Comparison of ENCODE assay signal across 10 mouse cellular contexts in the genomic region with DNA sequence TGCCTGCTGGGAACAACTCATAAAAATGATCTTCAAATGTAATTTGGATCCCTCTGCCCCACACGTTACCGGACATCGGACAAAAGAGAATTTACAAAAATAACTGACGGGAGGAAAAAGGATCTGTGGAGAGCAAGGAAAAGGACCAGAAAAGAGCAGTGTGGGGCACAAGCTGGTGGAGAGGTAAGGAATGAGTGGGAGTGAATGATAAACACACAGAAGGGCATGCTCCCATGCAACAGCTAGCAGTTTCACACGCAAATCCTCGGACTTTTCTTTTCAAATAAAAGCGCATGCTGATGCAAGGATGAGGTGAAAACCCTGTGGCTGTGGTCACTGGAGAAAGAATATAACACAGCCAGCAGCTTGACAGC.
DNase-seq lines count a peak whose midpoint lies in the region; ATAC-seq and TF ChIP-seq lines count a peak whose summit lies in the region.
"Had no signal": no experiment of that assay in that cellular context is flagged by ENCODE, and none has a peak within 500 bp of the region (broad histone marks: within the 10 kb centered on the region; RNA-seq: fewer than 3 reads in every experiment).

No protein-coding gene starts in this region.

- TF ChIP-seq POLR2A in cerebellum, adult 2 months (IDR thresholded peaks at IDR 0.05; ENCODE audit: borderline replicate concordance, insufficient read depth, low read length), result no peak

- peaks cover 23% of the 10 kb centered on the region for H3K4me1 ChIP-seq in cerebellum, adult 2 months (ENCODE audit: control insufficient read depth, insufficient read depth, low read length)
- H3K4me1 ChIP-seq in embryonic facial prominence, embryonic 14.5 days (ENCODE audit: control insufficient read depth, insufficient read depth, low read length), result peaks cover 41% of the 10 kb centered on the region
- H3K4me1 ChIP-seq in hindbrain, embryonic 13.5 days (replicated peaks), result peaks cover 42% of the 10 kb centered on the region
- peaks cover 26% of the 10 kb centered on the region for H3K4me1 ChIP-seq in midbrain, embryonic 13.5 days (replicated peaks)
- 0 out of 2 replicates have a peak, but pooled peaks cover 2% of the 10 kb centered on the region for H3K4me1 ChIP-seq in intestine, embryonic 15.5 days (replicated peaks)
- H3K4me1 ChIP-seq: liver, embryonic 12.5 days had no signal

- no peak for TF ChIP-seq CTCF in cerebellum, adult 2 months (IDR thresholded peaks at IDR 0.05; ENCODE audit: borderline replicate concordance, insufficient read depth, low read depth, low read length)

- peak overlapping the region; percentile 23 for H3K27ac ChIP-seq in cerebellum, adult 2 months (ENCODE audit: insufficient read depth, low read length)
- H3K27ac ChIP-seq in embryonic facial prominence, embryonic 14.5 days (replicated peaks; ENCODE audit: low read depth, low read length), result 0 out of 2 replicates have a peak overlapping the region, but pooled peaks have one; percentile 36
- peak overlapping the region; percentile 75 for H3K27ac ChIP-seq in hindbrain, embryonic 13.5 days
- H3K27ac ChIP-seq in midbrain, embryonic 13.5 days, result peak overlapping the region; percentile 57
- no peak overlapping the region for H3K27ac ChIP-seq in intestine, embryonic 15.5 days
- H3K27ac ChIP-seq: liver, embryonic 12.5 days had no signal

- no peaks in the 10 kb centered on the region for H3K27me3 ChIP-seq in cerebellum, adult 2 months (ENCODE audit: control insufficient read depth, insufficient read depth, low read length)
- H3K27me3 ChIP-seq in embryonic facial prominence, embryonic 14.5 days (replicated peaks; ENCODE audit: control insufficient read depth, insufficient read depth, low read length), result no peaks in the 10 kb centered on the region
- H3K27me3 ChIP-seq in hindbrain, embryonic 13.5 days, result no peaks in the 10 kb centered on the region
- no peaks in the 10 kb centered on the region for H3K27me3 ChIP-seq in midbrain, embryonic 13.5 days
- no peaks in the 10 kb centered on the region for H3K27me3 ChIP-seq in intestine, embryonic 15.5 days (replicated peaks)
- H3K27me3 ChIP-seq: liver, embryonic 12.5 days had no signal

- WGBS in cerebellum, adult 2 months, result 7% methylated on average over 7 of the region's 7 CpGs
- WGBS in embryonic facial prominence, embryonic 14.5 days, result 49% methylated on average over 7 of the region's 7 CpGs
- 30% methylated on average over 7 of the region's 7 CpGs for WGBS in hindbrain, embryonic 13.5 days
- WGBS in midbrain, embryonic 13.5 days, result 29% methylated on average over 7 of the region's 7 CpGs
- 66% methylated on average over 7 of the region's 7 CpGs for WGBS in intestine, embryonic 15.5 days

- ATAC-seq in embryonic facial prominence, embryonic 14.5 days (ENCODE audit: low read depth), result no peak
- ATAC-seq in hindbrain, embryonic 13.5 days (ENCODE audit: low FRiP score), result peak; percentile 59
- ATAC-seq in midbrain, embryonic 13.5 days, result peak; percentile 49
- no peak for ATAC-seq in intestine, embryonic 15.5 days
- ATAC-seq: liver, embryonic 12.5 days had no signal

- no peak overlapping the region for H3K4me3 ChIP-seq in cerebellum, adult 2 months (replicated peaks; ENCODE audit: insufficient read depth, low read depth, low read length)
- no peak overlapping the region for H3K4me3 ChIP-seq in embryonic facial prominence, embryonic 14.5 days (ENCODE audit: low read depth, low read length)
- no peak overlapping the region for H3K4me3 ChIP-seq in hindbrain, embryonic 13.5 days
- H3K4me3 ChIP-seq in midbrain, embryonic 13.5 days (replicated peaks), result no peak overlapping the region
- no peak overlapping the region for H3K4me3 ChIP-seq in intestine, embryonic 15.5 days (replicated peaks)
- H3K4me3 ChIP-seq: liver, embryonic 12.5 days had no signal

- no peaks in the 10 kb centered on the region for H3K9me3 ChIP-seq in embryonic facial prominence, embryonic 14.5 days (ENCODE audit: control insufficient read depth, low read length)
- H3K9me3 ChIP-seq in hindbrain, embryonic 13.5 days, result no peaks in the 10 kb centered on the region
- no peaks in the 10 kb centered on the region for H3K9me3 ChIP-seq in midbrain, embryonic 13.5 days
- H3K9me3 ChIP-seq in intestine, embryonic 15.5 days, result no peaks in the 10 kb centered on the region
- H3K9me3 ChIP-seq: liver, embryonic 12.5 days had no signal

- 0 out of 2 replicates have a peak overlapping the region, but pooled peaks have one; percentile 14 for H3K4me2 ChIP-seq in embryonic facial prominence, embryonic 14.5 days (ENCODE audit: low read depth, low read length)
- H3K4me2 ChIP-seq in hindbrain, embryonic 13.5 days, result peak overlapping the region; percentile 9; the same call in 1 of the 2 replicates
- H3K4me2 ChIP-seq in midbrain, embryonic 13.5 days (replicated peaks), result peak overlapping the region; percentile 23
- no peak overlapping the region for H3K4me2 ChIP-seq in intestine, embryonic 15.5 days (replicated peaks)
- H3K4me2 ChIP-seq: liver, embryonic 12.5 days had no signal

- no peak for DNase-seq in cerebellum, adult 2 months
- no peak for DNase-seq in cerebellum, adult 8-10 months
- no peak for DNase-seq in embryonic facial prominence, embryonic 14.5 days (ENCODE audit: low spot score)
- no peak for DNase-seq in lung, postnatal 36 days
- DNase-seq in cerebellum, adult 18-20 months, result no peak
- DNase-seq: layer of hippocampus, adult 9-11 months had no signal

- no peaks in the 10 kb centered on the region for H3K36me3 ChIP-seq in embryonic facial prominence, embryonic 14.5 days (ENCODE audit: control insufficient read depth, insufficient read depth, low read length)
- H3K36me3 ChIP-seq in hindbrain, embryonic 13.5 days, result no peaks in the 10 kb centered on the region
- H3K36me3 ChIP-seq in midbrain, embryonic 13.5 days, result 0 out of 2 replicates have a peak, but pooled peaks cover 3% of the 10 kb centered on the region
- H3K36me3 ChIP-seq in intestine, embryonic 15.5 days, result no peaks in the 10 kb centered on the region
- H3K36me3 ChIP-seq: liver, embryonic 12.5 days had no signal

- peak overlapping the region; percentile 20; the same call in 1 of the 2 replicates for H3K9ac ChIP-seq in embryonic facial prominence, embryonic 14.5 days (ENCODE audit: low read depth, low read length)
- no peak overlapping the region for H3K9ac ChIP-seq in hindbrain, embryonic 13.5 days
- no peak overlapping the region for H3K9ac ChIP-seq in midbrain, embryonic 13.5 days (replicated peaks)
- H3K9ac ChIP-seq in intestine, embryonic 15.5 days, result no peak overlapping the region
- H3K9ac ChIP-seq: liver, embryonic 12.5 days had no signal

Comparison
In these comparisons a context has a peak if more than half of its experiments do, and no peak if none do; other contexts are left out.
1. ATAC-seq: peak in hindbrain, embryonic 13.5 days (single experiment) and midbrain, embryonic 13.5 days (single experiment); none in embryonic facial prominence, embryonic 14.5 days (single experiment) and intestine, embryonic 15.5 days (single experiment).